Mouse (Mus musculus) spleen, embryonic (tissue): Measurements from ENCODE around the gene Cbll1.

Experiments
- CTCF ChIA-PET: fragments of 350-600 bp; sonication (Branson Sonifier 250); formaldehyde crosslinking; loops from one replicate; lab custom pipeline; 2022; lab: Charles Lee

Cbll1 gene

GRCm38 (mm10) chr12:31500196-31500595 lies 780 bp upstream of the Cbll1 start:
- CTCF ChIA-PET, result no interaction called here

GRCm38 (mm10) chr12:31498936-31499313 lies 491 bp downstream of the Cbll1 start:
- CTCF ChIA-PET, result interaction anchor here (0.5 to 0.6 kb wide), 2 partner anchors 14 to 233 kb away, joined by 3 to 5 read pairs; no protein-coding TSS in a partner anchor

GRCm38 (mm10) chr12:31486431-31486830 lies 13.0 kb downstream of the Cbll1 start:
- CTCF ChIA-PET, result no interaction called here

- CTCF ChIA-PET, result interaction anchor here (0.7 kb wide), 1 partner anchor 278 kb away, joined by 4 read pairs; no protein-coding TSS in a partner anchor
Observed at GRCm38 (mm10) chr12:31478182-31478581, 21.2 kb downstream of the Cbll1 start.

- CTCF ChIA-PET, result no interaction called here
Observed at GRCm38 (mm10) chr12:31462615-31463014, 36.8 kb downstream of the Cbll1 start.

- CTCF ChIA-PET, result interaction anchor here (0.6 kb wide), 1 partner anchor 118 kb away, joined by 4 read pairs; no protein-coding TSS in a partner anchor
Observed at GRCm38 (mm10) chr12:31461371-31461770, 38.0 kb downstream of the Cbll1 start.

- CTCF ChIA-PET, result interaction anchor here (0.5 kb wide), 1 partner anchor 438 kb away, joined by 3 read pairs; no protein-coding TSS in a partner anchor
Observed at GRCm38 (mm10) chr12:31460270-31460669, 39.1 kb downstream of the Cbll1 start.

GRCm38 (mm10) chr12:31458474-31458873 lies 40.9 kb downstream of the Cbll1 start:
- CTCF ChIA-PET, result no interaction called here

GRCm38 (mm10) chr12:31456271-31456670 lies 43.1 kb downstream of the Cbll1 start:
- CTCF ChIA-PET, result no interaction called here

GRCm38 (mm10) chr12:31449341-31449740 lies 50.1 kb downstream of the Cbll1 start:
- CTCF ChIA-PET, result no interaction called here

- CTCF ChIA-PET, result no interaction called here
Observed at GRCm38 (mm10) chr12:31444827-31445226, 54.6 kb downstream of the Cbll1 start.

- CTCF ChIA-PET, result no interaction called here
Observed at GRCm38 (mm10) chr12:31444131-31444546, 55.3 kb downstream of the Cbll1 start.

GRCm38 (mm10) chr12:31439612-31440011 lies 59.8 kb downstream of the Cbll1 start:
- CTCF ChIA-PET, result no interaction called here

GRCm38 (mm10) chr12:31437791-31438190 lies 61.6 kb downstream of the Cbll1 start:
- CTCF ChIA-PET, result no interaction called here
